Mouse (Mus musculus): Measurements from ENCODE around the gene Slc22a18. TPM values are rescaled to one million over a fixed set of nuclear protein-coding genes. Genes with fewer than 3 reads are reported as not detected.

Slc22a18 gene
- total and polyA plus RNA-seq, 3 experiments = 5.8 to 19.8 TPM; not detected in 1

DNA sequence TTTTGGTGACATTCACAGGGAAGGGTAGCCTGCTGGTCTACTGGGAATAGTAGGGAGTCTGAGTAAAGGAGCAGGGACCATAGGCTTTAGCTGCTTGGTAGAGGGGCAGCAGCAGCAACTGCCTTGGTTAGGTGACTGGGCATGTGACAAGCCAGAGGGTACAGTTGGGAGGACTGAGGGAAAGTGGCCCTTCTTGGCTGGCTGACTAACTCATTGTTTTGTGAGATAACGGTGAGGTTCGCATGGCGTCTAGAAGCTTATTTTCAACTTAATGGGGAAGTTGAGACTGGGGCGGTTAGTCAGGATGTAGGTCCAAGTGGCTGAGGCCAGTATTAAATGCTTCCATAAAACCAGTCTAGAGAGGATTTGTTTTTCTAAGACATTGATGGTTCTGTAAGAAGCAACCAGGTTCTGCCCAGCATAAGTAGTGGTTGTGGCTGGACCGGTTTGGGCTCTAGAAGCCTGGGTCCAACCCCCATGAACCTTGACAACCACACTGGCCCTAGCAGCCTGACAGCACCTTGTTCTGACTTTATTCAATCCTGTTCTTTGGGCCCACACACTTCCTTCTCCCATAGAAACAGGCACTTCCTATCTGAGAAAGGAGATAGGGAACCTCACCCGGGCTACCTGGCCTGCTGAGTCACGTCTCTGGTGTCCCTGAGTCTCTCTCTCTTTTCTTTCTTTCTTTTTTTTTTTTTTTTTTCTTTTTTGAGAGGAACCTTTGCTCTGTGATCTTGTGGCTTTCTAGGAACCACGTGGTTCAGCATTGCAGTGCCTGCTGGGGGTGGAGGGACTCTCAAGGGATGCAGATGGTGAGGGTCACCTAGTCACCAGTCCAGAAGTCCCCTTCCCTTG, 21.8 kb downstream of the Slc22a18 start:
- no peaks in the 10 kb centered on the region for H3K79me2 ChIP-seq (ENCODE audit: control insufficient read depth, insufficient read depth, low read length, poor library complexity)
- peak overlapping the region; percentile 99 for H3K27ac ChIP-seq (ENCODE audit: control insufficient read depth, low read depth, low read length)
- H3K4me3 ChIP-seq (ENCODE audit: control insufficient read depth in 1 of 2, insufficient read depth in 1 of 2, low read depth in 2 of 2, low read length in 2 of 2) = 0 out of 4 replicates have a peak overlapping the region, but pooled peaks of 1 of the 2 experiments have one; percentile 0
- no peaks in the 10 kb centered on the region for H3K9me3 ChIP-seq (replicated peaks; ENCODE audit: insufficient read depth, low read length)
- H3K4me1 ChIP-seq (ENCODE audit: control insufficient read depth in 1 of 2, insufficient read depth in 2 of 2, low read length in 2 of 2) = peaks cover 24 to 40% of the 10 kb centered on the region in 2 experiments
- H3K27me3 ChIP-seq (ENCODE audit: control insufficient read depth in 1 of 2, insufficient read depth in 2 of 2, low read length in 2 of 2) = no peaks in the 10 kb centered on the region
- H3K9ac ChIP-seq (ENCODE audit: control insufficient read depth, low read depth, low read length, poor library complexity, severe bottlenecking) = peak overlapping the region; percentile 58
- peaks cover 0 to 31% of the 10 kb centered on the region in 2 experiments; a peak in 2 of 4 replicates for H3K36me3 ChIP-seq (ENCODE audit: control insufficient read depth in 1 of 2, insufficient read depth in 2 of 2, low read length in 2 of 2)
- peak; percentile 94 for DNase-seq (ENCODE audit: low read depth, low spot score)
- TF ChIP-seq MYB (IDR thresholded peaks at IDR 0.05; ENCODE audit: low read depth, low read length) (peak; percentile 72; the same call in 1 of the 2 replicates), CHD2 (IDR thresholded peaks at IDR 0.05; ENCODE audit: low read length) (no peak), ZNF384 (IDR thresholded peaks at IDR 0.05; ENCODE audit: low read depth, low read length) (peak; percentile 98), POLR2A (IDR thresholded peaks at IDR 0.05; ENCODE audit: control insufficient read depth in 1 of 2, insufficient read depth in 1 of 2, low read depth in 1 of 2, low read length in 2 of 2, poor library complexity in 1 of 2) (peak; percentile 15 to 67; a peak in 2 of 4 replicates), ETS1 (IDR thresholded peaks at IDR 0.05; ENCODE audit: low read depth, low read length) (peak; percentile 75), MYC (IDR thresholded peaks at IDR 0.05; ENCODE audit: low read depth, low read length) (peak; percentile 92), POLR2AphosphoS5 (IDR thresholded peaks at IDR 0.05; ENCODE audit: borderline replicate concordance, low read depth, low read length) (no peak), MAZ (IDR thresholded peaks at IDR 0.05; ENCODE audit: low read depth, low read length) (peak; percentile 3; the same call in 1 of the 2 replicates), HCFC1 (IDR thresholded peaks at IDR 0.05; ENCODE audit: low read depth, low read length) (peak; percentile 18), CTCF (IDR thresholded peaks at IDR 0.05 in 2 of 3, conservative IDR thresholded peaks at IDR 0.05 in 1 of 3; ENCODE audit: control insufficient read depth in 1 of 3, insufficient read depth in 1 of 3, low read depth in 2 of 3, low read length in 3 of 3, poor library complexity in 1 of 3, severe bottlenecking in 1 of 3) (no peak), SMC3 (IDR thresholded peaks at IDR 0.05; ENCODE audit: low read depth, low read length) (no peak), GABPA (IDR thresholded peaks at IDR 0.05; ENCODE audit: low read depth, low read length) (peak; percentile 80), MEF2A (IDR thresholded peaks at IDR 0.05; ENCODE audit: extremely low read depth, insufficient replicate concordance, low read depth, low read length, poor library complexity, severe bottlenecking) (no peak), TCF12 (IDR thresholded peaks at IDR 0.05; ENCODE audit: low read depth, low read length) (peak; percentile 58), ZC3H11A (IDR thresholded peaks at IDR 0.05; ENCODE audit: low read depth, low read length) (no peak), MAFK (IDR thresholded peaks at IDR 0.05; ENCODE audit: borderline replicate concordance, low read depth, low read length) (peak; percentile 49; the same call in 1 of the 2 replicates), KAT2A (conservative IDR thresholded peaks at IDR 0.05; ENCODE audit: low read depth, low read length) (0 out of 2 replicates have a peak, but pooled peaks have one; percentile 9), USF1 (IDR thresholded peaks at IDR 0.05; ENCODE audit: low read depth, low read length) (peak; percentile 90), EP300 (IDR thresholded peaks at IDR 0.05; ENCODE audit: low read depth in 1 of 2, low read length in 2 of 2) (peak; percentile 81 to 85), NRF1 (IDR thresholded peaks at IDR 0.05; ENCODE audit: insufficient read depth, low read depth, low read length, poor library complexity, severe bottlenecking) (no peak), MAX (IDR thresholded peaks at IDR 0.05; ENCODE audit: low read length) (peak; percentile 97), E2F4 (IDR thresholded peaks at IDR 0.05; ENCODE audit: borderline replicate concordance, low read depth, low read length) (no peak), RCOR1 (IDR thresholded peaks at IDR 0.05; ENCODE audit: low read depth, low read length) (peak; percentile 71), RAD21 (IDR thresholded peaks at IDR 0.05; ENCODE audit: low read depth, low read length) (no peak), GATA1 (IDR thresholded peaks at IDR 0.05; ENCODE audit: low read depth, low read length) (peak; percentile 70), UBTF (IDR thresholded peaks at IDR 0.05; ENCODE audit: borderline replicate concordance, insufficient read depth, low read depth, low read length) (no peak), SIN3A (IDR thresholded peaks at IDR 0.05; ENCODE audit: low read length) (peak; percentile 86), MXI1 (IDR thresholded peaks at IDR 0.05; ENCODE audit: low read depth, low read length) (peak; percentile 75), CHD1 (IDR thresholded peaks at IDR 0.05; ENCODE audit: low read depth, low read length) (peak; percentile 55; the same call in 1 of the 2 replicates), TBP (IDR thresholded peaks at IDR 0.05; ENCODE audit: low read depth, low read length) (0 out of 2 replicates have a peak, but pooled peaks have one; percentile 57), ELF1 (IDR thresholded peaks at IDR 0.05; ENCODE audit: low read depth, low read length) (peak; percentile 53; the same call in 1 of the 2 replicates), USF2 (IDR thresholded peaks at IDR 0.05; ENCODE audit: borderline replicate concordance in 1 of 2, insufficient read depth in 1 of 2, low read depth in 1 of 2, low read length in 2 of 2) (peak in 1 of 2 experiments; percentile 33; a peak in 1 of 4 replicates), ZKSCAN1 (IDR thresholded peaks at IDR 0.05; ENCODE audit: low read depth, low read length) (peak; percentile 29; the same call in 1 of the 2 replicates), ZMIZ1 (IDR thresholded peaks at IDR 0.05; ENCODE audit: low read depth, low read length) (no peak)
